Mouse (Mus musculus) heart, adult 18-20 months (tissue): ENCODE data around the gene Dpysl4. TPM values are rescaled to one million over a fixed set of nuclear protein-coding genes. Genes with fewer than 3 reads are reported as not detected.
A peak's percentile ranks its signal among the peaks of the same experiment; 100 is the strongest.

Source experiments
- DNase-seq, 2 experiments: peaks; one replicate each; pipeline ENCODE4 v3.0.0; 2021 to 2022; ENCODE audit warnings: mixed read lengths in 1 of 2
- total RNA-seq, 2 experiments: library from RNA; stranded (reverse); gene quantifications; 2 replicates each; pipeline ENCODE4 v1.2.3; 2021

The Dpysl4 gene
- total RNA-seq, 2 experiments from 2014 or later: 4.2 to 4.3 TPM

GRCm38 (mm10) chr7:139151116-139151515 is 65.3 kb downstream of the Dpysl4 start:
- peak in 1 of 2 experiments; percentile 10 for DNase-seq

Other genes with a start within 250 kb of the Dpysl4 start
- gene Ppp2r2d, start 239.9 kb upstream of the Dpysl4 start, total RNA-seq: 10 to 100 TPM; 44.8 to 45.8 TPM
- 10 to 100 TPM; 14.9 to 21.5 TPM for gene Mapk1ip1, start 239.7 kb upstream of the Dpysl4 start, total RNA-seq
- 100 to 1,000 TPM; 243 to 325 TPM for gene Bnip3, start 176.5 kb upstream of the Dpysl4 start, total RNA-seq
- gene Jakmip3, start 145.3 kb upstream of the Dpysl4 start, total RNA-seq: under 1 TPM in 1 of 2 experiments, not detected in 1; 0.31 TPM
- gene Lrrc27, start 127.0 kb downstream of the Dpysl4 start, total RNA-seq: 10 to 100 TPM; 13.6 to 16.2 TPM
- under 1 TPM; 0.51 to 0.92 TPM for gene Stk32c, start 127.3 kb downstream of the Dpysl4 start, total RNA-seq
- 10 to 100 TPM in 1 of 2 experiments, 1 to 10 TPM in 1; 8.8 to 11.3 TPM for gene Pwwp2b, start 162.5 kb downstream of the Dpysl4 start, total RNA-seq